Mouse (Mus musculus) liver, adult 2 months (tissue): Measurements from ENCODE around the gene Gm3286. TPM values are rescaled to one million over a fixed set of nuclear protein-coding genes. Genes with fewer than 3 reads are reported as not detected.
"Not testable (repeated sequence)": the region's sequence is repeated elsewhere in the genome, so short reads cannot be mapped to it uniquely, and the experiment has no call there.

Experiments
- DNase-seq: peaks from one replicate; pipeline ENCODE4 v3.0.0-alpha.2; 2011; ENCODE audit warnings: low read depth, low spot score; ENCODE audit errors: extremely low read depth
- H3K27ac ChIP-seq: fragments of 200-500 bp; replicated peaks from 2 replicates; pipeline ENCODE4 v1.5.1; 2012; ENCODE audit warnings: low read depth, mild to moderate bottlenecking, control low read depth, inconsistent platforms, low read length; ENCODE audit not compliant: insufficient read depth
- H3K27me3 ChIP-seq: fragments of 200-500 bp; 2 replicates; pipeline ENCODE4 v1.6.1; 2012; ENCODE audit warnings: mild to moderate bottlenecking, moderate library complexity, low read length, inconsistent platforms; ENCODE audit not compliant: control insufficient read depth, insufficient read depth
- H3K36me3 ChIP-seq: fragments of 200-500 bp; 2 replicates; pipeline ENCODE4 v1.6.1; 2012; ENCODE audit warnings: low read length, inconsistent platforms; ENCODE audit not compliant: control insufficient read depth, insufficient read depth
- H3K4me1 ChIP-seq: fragments of 200-500 bp; 2 replicates; pipeline ENCODE4 v1.6.1; 2011; ENCODE audit warnings: low read length; ENCODE audit not compliant: control insufficient read depth, insufficient read depth
- H3K4me3 ChIP-seq: fragments of 200-500 bp; 2 replicates; pipeline ENCODE4 v1.5.1; 2011; ENCODE audit warnings: low read depth, mild to moderate bottlenecking, control low read depth, low read length, moderate library complexity; ENCODE audit not compliant: insufficient read depth
- H3K79me2 ChIP-seq: fragments of 200-500 bp; 2 replicates; pipeline ENCODE4 v1.6.1; 2012; ENCODE audit warnings: inconsistent platforms, mild to moderate bottlenecking, low read length, moderate library complexity; ENCODE audit not compliant: control insufficient read depth, insufficient read depth
- H3K9ac ChIP-seq: fragments of 200-500 bp; 2 replicates; pipeline ENCODE4 v1.6.1; 2012; ENCODE audit warnings: low read depth, mild to moderate bottlenecking, control low read depth, inconsistent platforms, low read length
- polyA plus RNA-seq: library from polyadenylated mRNA; depleted of rRNA; stranded (reverse); fragments of >200 nt; gene quantifications from 2 replicates; pipeline ENCODE4 v1.2.3, GENCODE M21; 2012; rRNA removed
- total RNA-seq: library from RNA; depleted of rRNA; stranded (reverse); fragments of >200 nt; gene quantifications from 2 replicates; pipeline ENCODE4 v1.2.3, GENCODE M21; 2014; rRNA removed

The Gm3286 gene
- total RNA-seq (not detected in 2 replicates), polyA plus RNA-seq (not detected in 2 replicates)

DNA sequence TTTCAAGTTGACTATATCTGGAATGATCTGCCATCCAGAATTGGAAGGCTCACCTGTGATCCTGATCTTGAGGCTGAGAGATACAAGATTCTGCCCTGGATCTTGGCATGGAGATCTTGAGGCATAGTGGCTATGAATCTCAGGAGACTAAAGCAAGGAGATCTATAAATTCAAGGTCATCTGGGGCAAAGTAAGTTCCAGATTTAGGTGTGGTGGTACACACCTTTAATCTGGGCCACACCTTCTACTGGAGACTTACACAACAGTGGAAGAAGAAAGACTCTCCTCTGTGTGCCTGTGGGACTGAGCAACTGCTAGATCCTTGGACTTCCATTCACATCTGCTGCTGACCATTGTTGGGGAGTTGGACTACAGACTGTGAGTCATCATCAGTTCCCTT lies at the start of gene Gm3286:
TSS of gene Gm3286 (plus strand) at position 301 of the 400 bp plus-strand sequence.
- H3K9ac ChIP-seq, H3K79me2 ChIP-seq, H3K36me3 ChIP-seq, H3K4me3 ChIP-seq, H3K27ac ChIP-seq, H3K4me1 ChIP-seq, DNase-seq, H3K27me3 ChIP-seq: not testable (repeated sequence)

Other genes with a start within 250 kb of the Gm3286 start
- not detected in 2 replicates for gene Gm10424, start 238.0 kb upstream of the Gm3286 start, total RNA-seq
- not detected in 2 replicates for gene Gm10424, start 238.0 kb upstream of the Gm3286 start, polyA plus RNA-seq
- not detected in 2 replicates for gene Gm3259, start 204.8 kb upstream of the Gm3286 start, total RNA-seq
- not detected in 2 replicates for gene Gm3259, start 204.8 kb upstream of the Gm3286 start, polyA plus RNA-seq
- not detected in 2 replicates for gene D5Ertd577e, start 54.0 kb upstream of the Gm3286 start, total RNA-seq
- gene D5Ertd577e, start 54.0 kb upstream of the Gm3286 start, polyA plus RNA-seq, result not detected in 2 replicates
- gene Gm7971, start 84.1 kb downstream of the Gm3286 start, total RNA-seq, result not detected in 2 replicates
- gene Gm7971, start 84.1 kb downstream of the Gm3286 start, polyA plus RNA-seq, result not detected in 2 replicates
- not detected in 2 replicates for gene Gm7978, start 225.4 kb downstream of the Gm3286 start, total RNA-seq
- gene Gm7978, start 225.4 kb downstream of the Gm3286 start, polyA plus RNA-seq, result not detected in 2 replicates
- not detected in 2 replicates for gene Gm7982, start 231.3 kb downstream of the Gm3286 start, total RNA-seq
- not detected in 2 replicates for gene Gm7982, start 231.3 kb downstream of the Gm3286 start, polyA plus RNA-seq